Mouse (Mus musculus) kidney, embryonic 16.5 days (tissue): ENCODE results near the gene Anxa4. TPM values are rescaled to one million over a fixed set of nuclear protein-coding genes. Genes with fewer than 3 reads are reported as not detected.
A peak's percentile ranks its signal among the peaks of the same experiment; 100 is the strongest.

Source experiments
- ATAC-seq: fragments of 200-750 bp; cut with Nextera tagmentation; 2 replicates; pipeline ENCODE4 v1.8.0; 2017; ENCODE audit warnings: moderate TSS enrichment; ENCODE audit not compliant: low FRiP score, low TSS enrichment
- H3K27ac ChIP-seq: fragments of 300-500 bp; sonication (generic); 2 replicates; pipeline ENCODE4 v1.5.1; 2014; ENCODE audit warnings: low read length
- H3K27me3 ChIP-seq: fragments of 300-500 bp; sonication (generic); 2 replicates; pipeline ENCODE4 v1.6.1; 2014; ENCODE audit warnings: low read length, control low read depth, mixed read lengths; ENCODE audit not compliant: insufficient read depth
- H3K36me3 ChIP-seq: fragments of 300-500 bp; sonication (generic); 2 replicates; pipeline ENCODE4 v1.6.1; 2014; ENCODE audit warnings: low read length, control low read depth, mixed read lengths; ENCODE audit not compliant: insufficient read depth
- H3K4me1 ChIP-seq: fragments of 300-500 bp; sonication (generic); 2 replicates; pipeline ENCODE4 v1.6.1; 2014; ENCODE audit warnings: low read length, control low read depth, mixed read lengths; ENCODE audit not compliant: insufficient read depth
- H3K4me2 ChIP-seq: fragments of 300-500 bp; sonication (generic); replicated peaks from 2 replicates; pipeline ENCODE4 v1.6.1; 2014; ENCODE audit warnings: low read depth, low read length
- H3K4me3 ChIP-seq: fragments of 300-500 bp; sonication (generic); 2 replicates; pipeline ENCODE4 v1.5.1; 2014; ENCODE audit warnings: mild to moderate bottlenecking, low read length
- H3K9ac ChIP-seq: fragments of 300-500 bp; sonication (generic); replicated peaks from 2 replicates; pipeline ENCODE4 v1.6.1; 2014; ENCODE audit warnings: low read length
- H3K9me3 ChIP-seq: fragments of 300-500 bp; sonication (generic); 2 replicates; pipeline ENCODE4 v1.6.1; 2016; ENCODE audit warnings: low read length, control low read depth
- WGBS: fragments of 180-500 bp; shearing (Covaris S2); extraction: QIAGEN DNeasy Blood & Tissue Kit; methylation state at CpG from one replicate; pipeline ENCODE4 v1.1.7; 2014; 5-methylcytosine and 5-hydroxymethylcytosine counted together
- polyA plus RNA-seq: library from polyadenylated mRNA; unstranded; fragments of >200 nt; fragmentation: Nextera tagmentation; extraction: Ambion mirVana; gene quantifications from 2 replicates; pipeline ENCODE4 v1.2.1, GENCODE M21; 2015

The Anxa4 gene
- polyA plus RNA-seq, 1 experiment from 2014 or later: 59.2 TPM

- WGBS: 34% methylated on average over 9 of the region's 9 CpGs
- Histone ChIP-seq H3K4me2 (peak overlapping the region; percentile 58), H3K9me3 (no peaks in the 10 kb centered on the region), H3K4me1 (peaks cover 6% of the 10 kb centered on the region; the same call in 1 of the 2 replicates), H3K4me3 (no peak overlapping the region), H3K9ac (no peak overlapping the region), H3K36me3 (no peaks in the 10 kb centered on the region), H3K27me3 (no peaks in the 10 kb centered on the region), H3K27ac (no peak overlapping the region)
- ATAC-seq: no peak
Measured at GRCm38 (mm10) chr6:86823051-86823431, 29.7 kb upstream of the Anxa4 start.

GRCm38 (mm10) chr6:86822285-86823050 is 29.1 kb upstream of the Anxa4 start:
- peak overlapping the region; percentile 58 for H3K4me2 ChIP-seq
- H3K9me3 ChIP-seq: no peaks in the 10 kb centered on the region
- H3K4me1 ChIP-seq: peaks cover 6% of the 10 kb centered on the region; the same call in 1 of the 2 replicates
- H3K27ac ChIP-seq: no peak overlapping the region
- peak overlapping the region; percentile 30 for H3K4me3 ChIP-seq
- peak overlapping the region; percentile 40 for H3K9ac ChIP-seq
- H3K27me3 ChIP-seq: no peaks in the 10 kb centered on the region
- no peaks in the 10 kb centered on the region for H3K36me3 ChIP-seq
- peak; percentile 82 for ATAC-seq
- WGBS: 4% methylated on average over 19 of the region's 19 CpGs

- H3K4me2 ChIP-seq: no peak overlapping the region
- no peaks in the 10 kb centered on the region for H3K27me3 ChIP-seq
- no peak for ATAC-seq
- no peaks in the 10 kb centered on the region for H3K9me3 ChIP-seq
- no peak overlapping the region for H3K27ac ChIP-seq
- no peak overlapping the region for H3K9ac ChIP-seq
- H3K4me1 ChIP-seq: peaks cover 7% of the 10 kb centered on the region; the same call in 1 of the 2 replicates
- no peak overlapping the region for H3K4me3 ChIP-seq
- 72% methylated on average over 7 of the region's 7 CpGs for WGBS
- no peaks in the 10 kb centered on the region for H3K36me3 ChIP-seq
Measured at GRCm38 (mm10) chr6:86820690-86821089, 27.3 kb upstream of the Anxa4 start.

- H3K9ac ChIP-seq: no peak overlapping the region
- WGBS: 64% methylated on average over 5 of the region's 5 CpGs
Measured at GRCm38 (mm10) chr6:86819926-86820325, 26.5 kb upstream of the Anxa4 start.

GRCm38 (mm10) chr6:86818914-86819313 is 25.5 kb upstream of the Anxa4 start:
- no peak overlapping the region for H3K27ac ChIP-seq
- no peak for ATAC-seq
- H3K9me3 ChIP-seq: no peaks in the 10 kb centered on the region
- peaks cover 14% of the 10 kb centered on the region for H3K4me1 ChIP-seq
- H3K27me3 ChIP-seq: no peaks in the 10 kb centered on the region
- no peaks in the 10 kb centered on the region for H3K36me3 ChIP-seq
- no peak overlapping the region for H3K4me2 ChIP-seq
- 72% methylated on average over 4 of the region's 4 CpGs for WGBS
- no peak overlapping the region for H3K4me3 ChIP-seq
- no peak overlapping the region for H3K9ac ChIP-seq

More at GRCm38 (mm10) chr6:86819926-86820325, 26.5 kb upstream of the Anxa4 start:
- Histone ChIP-seq H3K27ac (no peak overlapping the region), H3K27me3 (no peaks in the 10 kb centered on the region), H3K9me3 (no peaks in the 10 kb centered on the region), H3K4me2 (no peak overlapping the region), H3K4me3 (no peak overlapping the region), H3K4me1 (peaks cover 14% of the 10 kb centered on the region), H3K36me3 (no peaks in the 10 kb centered on the region)
- ATAC-seq: no peak

- no peaks in the 10 kb centered on the region for H3K9me3 ChIP-seq
- H3K27me3 ChIP-seq: no peaks in the 10 kb centered on the region
- H3K27ac ChIP-seq: no peak overlapping the region
- peaks cover 9% of the 10 kb centered on the region for H3K4me1 ChIP-seq
- no peak overlapping the region for H3K4me2 ChIP-seq
- H3K4me3 ChIP-seq: no peak overlapping the region
- ATAC-seq: 0 out of 2 replicates have a peak, but pooled peaks have one; percentile 26
- WGBS: 34% methylated on average over 8 of the region's 8 CpGs
- H3K9ac ChIP-seq: no peak overlapping the region
- no peaks in the 10 kb centered on the region for H3K36me3 ChIP-seq
Measured at GRCm38 (mm10) chr6:86816586-86816985, 23.2 kb upstream of the Anxa4 start.

- H3K9ac ChIP-seq: no peak overlapping the region
- WGBS: 10% methylated on average over 7 of the region's 7 CpGs
- 0 out of 2 replicates have a peak overlapping the region, but pooled peaks have one; percentile 18 for H3K27ac ChIP-seq
- peaks cover 9% of the 10 kb centered on the region for H3K4me1 ChIP-seq
- no peaks in the 10 kb centered on the region for H3K36me3 ChIP-seq
- H3K4me2 ChIP-seq: peak overlapping the region; percentile 44
- no peak overlapping the region; the same call in 1 of the 2 replicates for H3K4me3 ChIP-seq
- H3K9me3 ChIP-seq: no peaks in the 10 kb centered on the region
- ATAC-seq: no peak
- no peaks in the 10 kb centered on the region for H3K27me3 ChIP-seq
Measured at GRCm38 (mm10) chr6:86815436-86815835, 22.1 kb upstream of the Anxa4 start.

GRCm38 (mm10) chr6:86814926-86815325 is 21.5 kb upstream of the Anxa4 start:
- peak overlapping the region; percentile 44 for H3K4me2 ChIP-seq
- no peak for ATAC-seq
- 0 out of 2 replicates have a peak overlapping the region, but pooled peaks have one; percentile 18 for H3K27ac ChIP-seq

GRCm38 (mm10) chr6:86813341-86813740 is 20.0 kb upstream of the Anxa4 start:
- WGBS: 17% methylated on average over 3 of the region's 3 CpGs
- no peak for ATAC-seq
- H3K4me1 ChIP-seq: peaks cover 9% of the 10 kb centered on the region

More at GRCm38 (mm10) chr6:86814926-86815325, 21.5 kb upstream of the Anxa4 start:
- H3K27me3 ChIP-seq: no peaks in the 10 kb centered on the region
- no peak overlapping the region for H3K9ac ChIP-seq
- peaks cover 9% of the 10 kb centered on the region for H3K4me1 ChIP-seq
- no peak overlapping the region for H3K4me3 ChIP-seq
- no peaks in the 10 kb centered on the region for H3K9me3 ChIP-seq
- no peaks in the 10 kb centered on the region for H3K36me3 ChIP-seq
- WGBS: 53% methylated on average over 3 of the region's 3 CpGs

GRCm38 (mm10) chr6:86812919-86813318 is 19.5 kb upstream of the Anxa4 start:
- H3K4me1 ChIP-seq: peaks cover 9% of the 10 kb centered on the region
- WGBS: 63% methylated on average over 4 of the region's 4 CpGs
- no peaks in the 10 kb centered on the region for H3K9me3 ChIP-seq
- no peak for ATAC-seq
- no peak overlapping the region for H3K9ac ChIP-seq
- H3K36me3 ChIP-seq: no peaks in the 10 kb centered on the region
- H3K4me3 ChIP-seq: no peak overlapping the region
- no peak overlapping the region for H3K4me2 ChIP-seq
- no peak overlapping the region for H3K27ac ChIP-seq
- no peaks in the 10 kb centered on the region for H3K27me3 ChIP-seq

More at GRCm38 (mm10) chr6:86813341-86813740, 20.0 kb upstream of the Anxa4 start:
- Histone ChIP-seq H3K4me3 (no peak overlapping the region), H3K27me3 (no peaks in the 10 kb centered on the region), H3K36me3 (no peaks in the 10 kb centered on the region), H3K9ac (no peak overlapping the region), H3K9me3 (no peaks in the 10 kb centered on the region), H3K4me2 (no peak overlapping the region), H3K27ac (no peak overlapping the region)
